Comparison of ENCODE assay signal across 26 mouse cellular contexts in the genomic region with DNA sequence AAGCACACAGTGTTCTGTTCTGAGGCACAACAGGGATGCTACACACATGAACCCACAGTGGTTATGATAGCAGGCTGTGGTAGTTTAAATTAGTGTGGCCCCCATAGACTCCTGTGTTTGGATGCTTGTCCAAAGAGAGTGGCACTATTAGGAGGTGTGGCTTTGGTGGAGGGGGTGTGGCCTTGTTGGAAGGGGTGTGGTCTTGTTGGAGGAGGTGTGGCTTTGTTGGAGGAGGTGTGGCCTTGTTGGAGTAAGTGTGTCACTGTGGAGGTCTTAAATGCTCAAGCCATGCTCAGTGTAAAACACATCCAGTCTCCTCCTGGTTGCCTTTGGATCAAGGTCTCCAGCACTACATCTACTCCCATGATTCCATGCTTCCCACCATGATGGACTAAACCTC. TPM values are rescaled to one million over a fixed set of nuclear protein-coding genes. Genes with fewer than 3 reads are reported as not detected.
"Had no signal": no experiment of that assay in that cellular context is flagged by ENCODE, and none has a peak within 500 bp of the region (broad histone marks: within the 10 kb centered on the region; RNA-seq: fewer than 3 reads in every experiment).

No protein-coding gene starts in this region.

- H3K9ac ChIP-seq: heart, embryonic 12.5 days; hindbrain, embryonic 12.5 days; hindbrain, embryonic 14.5 days; limb, embryonic 12.5 days; liver, embryonic 13.5 days; liver, embryonic 15.5 days had no signal

- H3K27ac ChIP-seq: heart, embryonic 10.5 days; hindbrain, embryonic 10.5 days; hindbrain, embryonic 12.5 days; hindbrain, embryonic 14.5 days; layer of hippocampus, adult 2 months; left cerebral cortex, adult 2 months; limb, embryonic 10.5 days; limb, embryonic 12.5 days; liver, embryonic 13.5 days; liver, embryonic 15.5 days had no signal

- H3K9me3 ChIP-seq: hindbrain, embryonic 10.5 days; hindbrain, embryonic 12.5 days; limb, embryonic 10.5 days; liver, embryonic 13.5 days; liver, embryonic 15.5 days had no signal

- H3K36me3 ChIP-seq: heart, embryonic 10.5 days; heart, embryonic 12.5 days; hindbrain, embryonic 10.5 days; hindbrain, embryonic 12.5 days; limb, embryonic 10.5 days; limb, embryonic 12.5 days; liver, embryonic 13.5 days; liver, embryonic 15.5 days had no signal

- ATAC-seq: hindbrain, embryonic 16.5 days; intestine, embryonic 16.5 days had no signal

- H3K4me2 ChIP-seq: heart, embryonic 12.5 days; hindbrain, embryonic 12.5 days; hindbrain, embryonic 14.5 days; limb, embryonic 12.5 days; liver, embryonic 11.5 days; liver, embryonic 13.5 days; liver, embryonic 15.5 days had no signal

- H3K27me3 ChIP-seq: heart, embryonic 12.5 days; hindbrain, embryonic 12.5 days; limb, embryonic 12.5 days; liver, embryonic 13.5 days; liver, embryonic 15.5 days had no signal

- DNase-seq: gastrocnemius, postnatal 14 days; heart, adult 18-20 months; heart, postnatal 10 days; heart, postnatal 4 days; kidney, adult 11 months; kidney, adult 2 months; kidney, adult 9 months; kidney, postnatal 10 days; kidney, postnatal 25 days; kidney, postnatal 4 days; liver; liver, embryonic 13.5 days had no signal

- H3K4me3 ChIP-seq: heart, embryonic 10.5 days; heart, embryonic 12.5 days; hindbrain, embryonic 10.5 days; hindbrain, embryonic 12.5 days; layer of hippocampus, adult 2 months; left cerebral cortex, adult 2 months; limb, embryonic 10.5 days; limb, embryonic 12.5 days; liver, embryonic 13.5 days; liver, embryonic 15.5 days had no signal

RNA-seq across cellular contexts. Expression of a gene that starts 59.9 kb away (rescaled TPM):
- total RNA-seq: granulocyte monocyte progenitor cell, adult 5-6 weeks had no signal
